Mouse (Mus musculus): ENCODE data around the gene Vmn2r110.

Vmn2r110 gene

GRCm38 (mm10) chr17:20596323-20596722 is at the start of gene Vmn2r110:
Gene Vmn2r110, minus strand, starts transcription at chr17:20596423.
- DNase-seq (ENCODE audit: low spot score): no peak

- no peak for DNase-seq (ENCODE audit: low spot score)
Measured at GRCm38 (mm10) chr17:20624777-20625176, 28.6 kb upstream of the Vmn2r110 start, which contains the start of gene Fpr-rs3. Gene Fpr-rs3, minus strand, starts transcription at chr17:20624877.

- DNase-seq (ENCODE audit: low spot score): no peak
Measured at GRCm38 (mm10) chr17:20564656-20565055, 31.6 kb downstream of the Vmn2r110 start, which contains the start of gene Vmn2r109. Gene Vmn2r109, minus strand, starts transcription at chr17:20564756.
